Mouse (Mus musculus) brain, adult 2 months (tissue): ENCODE results near the gene Nxnl2.
"Not testable (repeated sequence)": the region's sequence is repeated elsewhere in the genome, so short reads cannot be mapped to it uniquely, and the experiment has no call there.

Experiments
- DNase-seq: peaks from one replicate; pipeline ENCODE4 v3.0.0; 2011; ENCODE audit warnings: low read depth, low spot score

Nxnl2 gene

DNA sequence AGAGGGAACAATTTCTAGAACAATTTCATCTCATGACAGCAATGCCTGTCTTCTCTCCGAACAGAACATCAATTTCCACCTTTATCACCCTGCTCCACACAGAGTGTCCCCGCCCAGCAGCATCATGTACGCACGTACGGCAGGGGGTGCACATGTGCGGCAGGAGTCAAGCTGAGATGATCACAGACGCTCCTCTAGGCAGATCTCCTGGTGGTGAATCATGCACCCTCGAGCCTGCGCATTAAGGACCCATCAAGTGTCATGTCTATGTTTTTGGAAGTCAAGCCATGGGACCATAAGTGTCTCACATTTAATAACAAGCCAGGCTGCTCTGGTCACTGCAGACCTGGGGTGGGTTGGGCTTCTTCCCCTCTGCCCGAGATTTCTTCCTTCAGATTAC, 8.1 kb downstream of the Nxnl2 start:
- DNase-seq: no peak

DNA sequence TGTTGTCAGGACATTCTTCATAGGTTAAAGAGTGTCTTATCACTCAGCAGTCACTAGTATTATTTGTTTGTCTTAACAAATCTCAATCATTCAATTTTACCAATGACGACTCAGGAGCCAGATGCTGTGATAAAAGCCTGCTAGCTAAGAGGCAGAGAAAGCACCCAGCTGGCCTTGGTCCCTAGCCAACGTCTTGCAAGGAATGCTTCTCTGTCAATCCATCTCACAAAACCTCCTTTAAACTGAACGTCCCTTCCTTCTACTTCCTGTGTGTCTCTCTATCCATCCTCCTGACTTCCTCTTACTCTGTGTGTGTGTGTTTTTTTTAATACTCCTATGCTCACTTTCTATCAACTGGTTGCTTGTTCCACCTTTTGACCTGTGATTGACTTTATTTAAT, 8.5 kb downstream of the Nxnl2 start:
- DNase-seq: no peak

GRCm38 (mm10) chr13:51182236-51182635, 11.4 kb downstream of the Nxnl2 start:
- no peak for DNase-seq

- no peak for DNase-seq
Observed at GRCm38 (mm10) chr13:51184896-51185295, 14.1 kb downstream of the Nxnl2 start.

DNA sequence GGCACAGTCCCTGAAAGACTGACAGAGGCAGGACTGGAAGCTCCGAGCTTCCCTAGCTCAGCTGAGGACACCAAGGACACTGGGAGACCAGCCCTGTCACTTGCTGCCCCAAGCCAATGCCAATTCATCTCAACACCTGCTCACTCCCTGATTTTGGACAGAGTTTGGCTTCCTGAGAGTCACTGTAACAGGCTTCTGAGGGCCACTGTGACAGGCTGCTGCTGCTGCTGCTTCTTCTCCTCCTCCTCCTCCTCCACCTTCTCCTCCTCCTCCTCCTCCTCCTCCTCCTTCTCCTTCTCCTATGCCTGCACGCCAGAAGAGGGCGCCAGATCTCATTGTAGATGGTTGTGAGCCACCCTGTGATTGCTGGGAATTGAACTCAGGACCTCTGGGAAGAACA, 19.5 kb downstream of the Nxnl2 start:
- DNase-seq: no peak

GRCm38 (mm10) chr13:51191416-51192140, 20.8 kb downstream of the Nxnl2 start:
- peak; percentile 51 for DNase-seq

DNA sequence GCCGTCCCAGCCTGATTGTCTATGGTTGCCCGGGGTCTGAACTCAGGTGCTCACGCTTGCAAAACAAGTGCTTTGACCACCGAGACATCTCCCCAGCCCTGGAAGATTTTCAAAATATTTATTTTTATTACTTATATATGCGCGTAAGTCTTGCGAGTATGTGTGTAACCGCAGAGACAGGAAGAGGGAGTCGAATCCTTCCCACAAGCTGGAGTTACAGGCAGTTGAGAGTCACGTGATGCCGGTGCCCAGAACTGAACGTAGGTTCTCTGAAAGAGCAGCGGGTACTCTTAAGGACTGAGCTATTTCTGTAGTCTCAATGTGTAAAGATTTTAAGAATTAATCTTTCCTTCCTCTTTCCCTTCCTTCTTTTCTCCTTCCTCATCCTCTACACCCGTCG, 23.1 kb downstream of the Nxnl2 start:
- no peak for DNase-seq

- DNase-seq: no peak
Observed at GRCm38 (mm10) chr13:51197699-51198098, 26.9 kb downstream of the Nxnl2 start.

GRCm38 (mm10) chr13:51198186-51198585, 27.4 kb downstream of the Nxnl2 start:
- DNase-seq: peak; percentile 90

DNA sequence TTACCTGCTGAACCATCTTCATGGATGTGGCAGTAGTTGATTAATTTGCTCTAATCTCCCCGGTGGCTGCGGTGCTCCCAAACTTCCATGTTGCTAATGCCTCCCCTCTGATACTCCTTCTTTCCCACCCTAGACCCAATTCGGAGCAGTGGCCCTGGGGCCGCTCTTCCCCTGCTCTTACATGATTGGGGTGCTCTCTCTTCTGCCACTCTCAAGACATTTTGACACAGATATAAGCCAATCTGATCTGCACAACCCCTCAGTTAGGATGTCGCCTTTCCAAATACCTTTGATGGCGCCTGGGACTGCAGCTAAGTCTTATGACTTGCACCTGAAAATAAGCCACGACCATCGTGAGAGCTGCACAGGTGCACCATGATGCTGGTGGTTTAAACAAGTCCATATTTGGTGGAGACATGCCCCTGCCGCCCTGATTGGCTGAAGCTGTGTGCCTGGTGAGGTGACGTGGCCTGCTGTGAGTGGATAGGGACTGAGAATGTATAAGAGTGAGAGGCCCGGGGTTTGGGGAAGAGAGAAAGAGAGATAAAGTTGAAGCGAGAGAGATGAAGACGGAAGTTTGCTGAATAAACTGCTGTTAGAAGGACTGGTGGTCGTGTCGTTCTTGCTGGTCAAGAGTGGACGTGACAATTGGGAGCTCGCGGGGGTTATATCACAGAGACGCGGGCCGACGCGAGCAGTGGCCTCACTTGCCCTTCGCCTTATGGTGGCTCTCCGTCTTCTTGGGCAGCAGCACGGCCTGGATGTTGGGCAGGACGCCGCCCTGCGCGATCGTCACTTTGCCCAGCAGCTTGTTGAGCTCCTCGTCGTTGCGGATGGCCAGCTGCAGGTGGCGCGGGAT, 31.4 kb downstream of the Nxnl2 start:
- not testable (repeated sequence) for DNase-seq

GRCm38 (mm10) chr13:51202844-51203173, 32.0 kb downstream of the Nxnl2 start:
- DNase-seq: peak; percentile 35

DNA sequence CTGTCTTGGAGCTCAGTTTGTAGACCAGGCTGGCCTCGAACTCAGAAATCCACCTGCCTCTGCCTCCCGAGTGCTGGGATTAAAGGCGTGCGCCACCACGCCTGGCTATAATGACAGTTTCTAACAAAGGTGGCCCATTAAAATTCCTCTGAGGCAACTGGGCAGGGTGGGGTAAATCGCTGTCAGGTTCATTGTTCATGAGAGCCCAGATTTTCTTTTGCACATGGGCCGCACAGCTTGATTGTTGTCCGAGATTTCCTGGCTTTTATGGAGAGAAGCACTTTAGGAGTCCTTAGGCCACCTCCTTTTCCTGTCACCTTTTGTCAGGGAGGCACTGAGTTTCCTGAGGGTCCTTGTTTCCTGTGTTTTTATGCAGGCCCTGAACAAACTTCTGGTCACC, 32.6 kb downstream of the Nxnl2 start:
- DNase-seq: no peak

DNA sequence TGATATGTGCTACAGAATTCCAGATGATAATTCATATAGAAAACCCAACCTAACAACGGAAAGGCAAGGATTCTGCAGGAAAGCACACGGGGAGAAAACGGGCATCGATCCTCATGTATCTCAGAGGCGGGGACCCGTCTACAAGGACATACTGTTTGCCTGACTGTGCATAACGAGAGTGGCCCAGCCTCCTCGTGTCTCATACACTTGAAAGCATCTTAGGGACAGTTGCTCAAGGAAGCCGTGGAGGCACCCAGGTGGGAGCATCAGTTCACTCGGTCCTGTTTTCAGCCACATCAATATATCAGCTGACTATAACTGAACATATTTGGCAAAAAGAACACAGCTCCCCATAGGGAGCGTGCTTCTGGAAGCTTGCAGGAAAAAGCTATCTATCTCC, 33.3 kb downstream of the Nxnl2 start:
- DNase-seq: not testable (repeated sequence)

- peak; percentile 87 for DNase-seq
Observed at GRCm38 (mm10) chr13:51207965-51208364, 37.1 kb downstream of the Nxnl2 start.

GRCm38 (mm10) chr13:51208378-51209100, 37.7 kb downstream of the Nxnl2 start:
- DNase-seq: peak; percentile 53

DNA sequence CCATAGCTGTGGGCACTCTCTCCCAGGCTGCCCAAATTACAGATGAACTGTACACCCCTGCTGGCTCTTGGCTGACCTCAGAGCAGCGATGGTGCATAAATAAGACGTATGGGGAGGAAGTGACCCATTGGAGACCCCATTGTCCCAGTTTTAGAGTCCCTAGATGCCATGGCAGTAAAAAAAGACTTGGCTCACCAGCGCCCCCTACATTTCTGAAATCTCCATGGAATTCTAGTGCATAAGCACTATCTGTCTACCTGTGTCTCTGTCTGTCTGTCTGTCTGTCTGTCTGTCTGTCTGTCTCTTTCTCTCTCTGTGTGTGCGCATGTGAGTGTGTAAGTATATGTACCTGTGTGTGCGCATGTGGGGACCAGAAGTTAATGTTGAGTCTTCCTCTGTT, 39.8 kb downstream of the Nxnl2 start:
- no peak for DNase-seq

DNA sequence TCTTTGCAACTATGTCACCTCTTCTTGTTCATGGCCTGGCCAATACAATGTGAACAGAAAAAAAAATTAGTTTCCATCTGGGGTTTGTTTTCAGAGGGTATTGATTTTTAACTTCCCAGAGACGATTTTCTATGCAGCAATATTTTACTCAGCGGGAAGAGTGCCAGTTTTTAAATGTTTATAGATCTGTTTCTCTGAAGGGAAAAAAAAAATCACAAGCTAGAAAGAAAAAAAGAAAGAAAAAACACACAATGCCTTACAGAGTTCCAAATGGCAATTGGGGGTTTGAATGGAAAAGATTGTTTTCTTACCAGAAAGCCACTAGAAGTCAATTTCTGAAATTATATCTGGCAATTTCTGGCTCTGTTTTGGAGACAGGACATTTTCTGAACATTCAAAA, 43.9 kb downstream of the Nxnl2 start:
- DNase-seq: no peak

DNA sequence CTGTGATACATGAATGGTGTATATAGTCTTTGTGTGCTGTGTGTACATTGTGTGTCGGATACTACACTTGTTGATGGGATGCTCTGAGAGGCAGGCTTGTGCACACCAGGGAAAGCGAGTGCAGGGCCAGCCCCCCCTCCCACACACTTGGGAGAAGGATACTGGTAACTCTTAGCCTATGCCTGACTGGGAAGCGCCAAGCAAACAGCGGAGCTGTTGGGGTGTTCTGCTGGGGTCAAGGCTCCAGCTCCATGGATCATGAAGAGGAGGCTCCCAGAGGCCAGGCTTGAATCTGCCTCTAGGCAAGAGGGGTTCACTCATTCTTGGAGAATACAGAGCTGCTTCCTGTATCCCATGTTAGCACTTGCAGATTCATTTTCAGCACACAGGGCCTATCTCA, 50.1 kb downstream of the Nxnl2 start:
- no peak for DNase-seq

GRCm38 (mm10) chr13:51221425-51222160, 50.8 kb downstream of the Nxnl2 start:
- no peak for DNase-seq
